Mouse (Mus musculus) embryonic facial prominence, embryonic 13.5 days (tissue): ENCODE data around the gene Ifi207. TPM values are rescaled to one million over a fixed set of nuclear protein-coding genes. Genes with fewer than 3 reads are reported as not detected.

Experiments used
- polyA plus RNA-seq: library from polyadenylated mRNA; unstranded; fragments of >200 nt; fragmentation: Nextera tagmentation; extraction: Ambion mirVana; gene quantifications from 2 replicates; pipeline ENCODE4 v1.2.1, GENCODE M21; 2015

The Ifi207 gene
- polyA plus RNA-seq, 1 experiment from 2014 or later: 0.59 TPM

Other genes starting within 250 kb of the Ifi207 start
- not detected in 2 replicates for gene Ifi214, start 205.8 kb downstream of the Ifi207 start, polyA plus RNA-seq
- gene Ifi213, start 142.5 kb downstream of the Ifi207 start, polyA plus RNA-seq: not detected in 2 replicates
- 0.06 and 0.12 TPM in 2 replicates for gene Ifi209, start 110.8 kb downstream of the Ifi207 start, polyA plus RNA-seq
- not detected in 2 replicates for gene Ifi208, start 68.1 kb downstream of the Ifi207 start, polyA plus RNA-seq
- 1.1 and 1.7 TPM in 2 replicates for gene Ifi204, start 25.2 kb upstream of the Ifi207 start, polyA plus RNA-seq
- 0.63 and 1.1 TPM in 2 replicates for gene Ifi211, start 171.3 kb upstream of the Ifi207 start, polyA plus RNA-seq
- 0.62 and 1.7 TPM in 2 replicates for gene Mndal, start 200.7 kb upstream of the Ifi207 start, polyA plus RNA-seq
- 0.34 and 0.53 TPM in 2 replicates for gene Ifi203, start 200.9 kb upstream of the Ifi207 start, polyA plus RNA-seq
- 1.5 and 2.0 TPM in 2 replicates for gene Ifi202b, start 241.0 kb upstream of the Ifi207 start, polyA plus RNA-seq